Mouse (Mus musculus): ENCODE measurements at regions not wholly inside any gene's neighbourhood (a gene's known extent, or its start where the extent isn't known, plus 50 kb on each side); places are given as distances from the start of the nearest gene placed in this dataset.

DNA sequence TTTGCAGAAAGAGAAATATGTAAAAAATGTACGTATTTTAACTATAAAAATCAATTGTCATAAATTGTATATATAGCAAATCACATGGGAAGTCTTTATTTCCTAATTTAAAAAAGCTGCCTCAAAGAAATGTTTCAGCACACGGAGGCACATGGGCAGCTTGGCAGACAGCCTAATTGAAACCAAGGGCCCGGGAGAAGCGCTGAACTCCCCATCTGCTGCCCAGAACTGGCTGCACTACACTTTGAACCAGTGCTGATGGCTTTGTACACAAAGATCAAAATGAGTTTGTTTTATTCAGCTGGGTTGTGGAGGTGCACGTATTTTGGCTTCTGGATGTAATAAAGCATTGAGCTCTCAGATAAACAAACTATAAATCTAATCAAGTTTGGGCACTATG, 100.2 kb upstream of the Rspo3 start:
- no peak for DNase-seq (ENCODE audit: low spot score)

DNA sequence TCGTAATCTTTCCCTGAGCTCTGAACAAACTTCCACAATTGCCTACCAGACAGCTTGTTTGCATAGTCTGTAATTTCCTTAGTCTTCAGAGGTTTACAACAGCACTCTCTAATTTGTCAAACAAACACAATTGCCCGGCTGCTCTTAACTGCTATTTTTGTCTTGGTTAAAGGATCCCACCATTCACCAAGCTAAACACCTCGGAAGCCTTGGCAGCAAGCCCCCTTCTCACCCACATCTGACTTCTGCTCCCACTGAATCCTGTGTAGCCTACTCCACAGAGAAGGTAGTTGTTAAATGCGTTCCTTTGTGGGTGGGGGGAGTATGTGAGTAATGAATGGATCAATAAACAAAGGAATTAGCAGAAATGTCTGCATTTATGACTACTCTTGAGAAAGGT, 59.8 kb upstream of the Rspo3 start:
- no peak for DNase-seq (ENCODE audit: low spot score)

DNA sequence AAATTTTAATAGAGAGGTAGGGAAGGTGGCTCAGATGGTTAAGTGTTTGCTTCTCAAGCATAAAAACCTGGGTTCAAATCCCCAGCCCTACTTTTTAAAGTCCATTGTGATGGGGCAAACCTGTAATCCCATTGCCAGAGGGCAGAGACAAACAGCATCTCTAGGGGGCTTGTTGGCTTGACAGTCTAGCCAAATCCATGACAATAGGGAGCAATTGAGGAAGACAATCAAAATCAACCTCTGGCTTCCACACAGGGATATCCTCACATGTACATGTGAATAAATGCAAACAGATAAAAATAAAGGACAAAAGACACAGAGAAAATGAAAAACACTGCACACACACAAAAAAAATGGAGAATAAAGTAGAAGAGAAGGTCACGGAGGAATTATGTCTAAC, 59.3 kb upstream of the Rspo3 start:
- no peak for DNase-seq (ENCODE audit: low spot score)

DNA sequence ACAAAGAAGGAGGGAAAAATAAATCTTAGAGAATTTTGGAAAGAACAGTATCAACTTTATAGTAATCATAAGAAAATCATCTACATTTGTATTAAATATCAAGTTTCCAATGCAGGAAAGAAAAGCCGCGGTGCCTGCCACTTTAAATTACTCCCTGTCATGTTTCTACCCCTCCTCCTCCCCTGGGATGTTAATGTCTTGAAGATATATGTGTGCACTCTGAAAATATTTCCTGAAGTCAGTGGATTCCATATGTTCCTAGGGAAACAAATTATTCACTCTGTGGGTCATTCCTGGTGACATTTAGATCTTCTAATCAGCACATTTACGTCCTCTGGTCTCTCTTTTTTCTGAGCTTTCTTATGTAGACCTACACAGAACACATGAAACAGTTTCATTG, 57.2 kb upstream of the Rspo3 start:
- DNase-seq (ENCODE audit: low spot score) = no peak

DNA sequence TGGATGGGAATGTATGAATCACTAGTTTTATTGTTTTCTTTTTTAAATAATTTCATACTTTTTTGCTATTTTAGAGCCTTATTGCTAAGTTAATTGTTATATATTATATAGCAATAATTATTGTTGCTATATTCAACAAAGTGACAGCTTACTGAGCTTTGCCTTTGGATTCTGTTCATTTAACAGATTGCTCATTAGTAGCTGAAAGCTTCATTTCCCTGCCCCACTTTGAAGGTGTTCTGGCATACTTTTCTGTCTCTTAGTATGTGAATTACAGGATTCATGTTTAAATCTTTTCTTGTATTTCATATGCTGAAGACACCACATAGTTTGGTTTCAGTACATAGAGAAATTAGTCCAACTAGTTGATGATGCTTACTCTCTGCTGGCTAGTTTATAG, 54.5 kb upstream of the Rspo3 start:
- no peak for DNase-seq (ENCODE audit: low spot score)

DNA sequence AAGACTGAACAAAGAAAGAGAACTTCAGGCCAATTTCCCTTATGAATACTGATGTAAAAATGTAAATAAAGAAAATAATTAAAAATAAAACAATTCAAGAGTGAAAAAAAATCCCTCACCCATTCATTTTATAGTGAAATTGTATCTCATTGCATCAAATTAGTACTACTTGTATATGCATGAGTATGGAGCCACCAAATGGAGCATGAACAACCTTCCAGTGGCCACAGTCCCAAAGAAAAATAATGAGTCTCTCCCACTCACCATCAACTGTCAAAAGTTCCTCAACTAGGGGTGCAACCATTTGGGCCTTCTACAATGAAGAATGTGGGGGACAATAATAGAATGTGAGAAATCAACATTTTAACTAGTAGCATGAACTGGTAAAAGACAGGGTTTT, 54.1 kb upstream of the Rspo3 start:
- no peak for DNase-seq (ENCODE audit: low spot score)
